Mouse (Mus musculus) kidney, postnatal 25 days (tissue): ENCODE measurements around the gene 1700019N19Rik.

Source experiments
- DNase-seq, 2 experiments: peaks; one replicate each; pipeline ENCODE4 v3.0.0; 2021; ENCODE audit warnings: mixed read lengths in 2 of 2

Gene 1700019N19Rik

DNA sequence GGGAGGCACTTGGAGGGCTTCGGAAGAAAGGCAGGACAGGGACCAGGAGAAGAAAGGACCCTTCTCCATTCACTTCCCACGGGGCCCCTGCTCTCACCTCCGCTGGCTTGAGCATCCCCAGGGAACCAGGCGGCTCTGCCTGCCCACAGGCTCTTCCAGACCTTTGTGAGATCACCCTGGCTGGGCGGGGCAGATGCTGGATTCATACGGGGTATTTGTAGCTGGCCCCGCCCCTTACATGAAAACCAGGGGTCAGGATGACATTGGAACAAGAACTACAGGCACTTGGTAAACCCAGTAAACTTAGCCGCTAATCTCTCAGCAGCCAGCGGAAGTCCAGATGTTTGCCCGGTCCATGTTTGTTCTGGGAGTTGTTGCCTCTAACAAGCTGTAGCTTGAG is at the start of gene 1700019N19Rik:
TSS of gene 1700019N19Rik (minus strand) at position 178 of the 400 bp plus-strand sequence.
- no peak for DNase-seq

DNA sequence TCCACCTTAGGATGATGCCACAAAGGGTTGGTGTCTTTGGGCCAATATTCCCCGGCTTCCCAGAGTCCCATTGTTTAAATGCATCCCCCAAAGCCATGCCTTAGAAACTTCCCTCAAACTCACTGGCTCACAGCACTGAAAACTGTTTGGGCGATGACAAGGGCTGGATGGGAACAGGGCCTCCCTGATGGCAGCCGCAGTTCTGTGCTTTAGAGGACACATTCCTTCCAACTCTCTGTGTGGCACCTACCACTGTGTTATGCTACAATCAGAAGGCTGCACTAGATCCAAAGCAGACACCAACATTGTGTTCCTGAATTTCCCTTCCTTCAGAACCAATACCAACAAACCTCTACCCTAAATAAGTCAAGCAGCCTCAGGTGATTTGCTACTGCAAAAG is 49.3 kb upstream of the 1700019N19Rik start:
- no peak for DNase-seq

DNA sequence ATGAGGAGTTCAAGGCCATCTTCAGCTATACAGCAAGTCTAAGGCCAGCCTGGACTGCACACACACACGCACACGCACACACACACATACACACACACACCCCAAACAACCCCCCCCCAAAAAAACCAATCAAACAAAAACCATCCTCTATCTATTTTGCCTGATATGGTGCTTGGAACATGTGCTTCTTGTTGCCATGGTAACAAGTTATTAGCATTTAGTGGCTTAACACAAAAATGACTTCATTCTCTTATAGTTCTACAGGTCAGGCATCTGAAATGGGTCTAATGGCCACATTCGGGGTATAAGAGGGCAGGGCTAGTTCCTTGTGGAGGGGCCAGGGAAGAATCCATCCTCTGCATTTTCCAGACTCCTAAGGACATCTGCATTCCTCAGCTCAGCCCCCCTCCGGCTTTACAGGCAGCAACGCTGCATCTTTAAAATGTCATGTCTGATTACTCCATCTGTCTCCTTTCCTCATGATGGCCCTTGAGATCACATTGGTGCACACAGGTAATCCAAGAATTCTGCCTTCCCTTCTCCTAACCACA is 46.5 kb upstream of the 1700019N19Rik start:
- no peak for DNase-seq

DNA sequence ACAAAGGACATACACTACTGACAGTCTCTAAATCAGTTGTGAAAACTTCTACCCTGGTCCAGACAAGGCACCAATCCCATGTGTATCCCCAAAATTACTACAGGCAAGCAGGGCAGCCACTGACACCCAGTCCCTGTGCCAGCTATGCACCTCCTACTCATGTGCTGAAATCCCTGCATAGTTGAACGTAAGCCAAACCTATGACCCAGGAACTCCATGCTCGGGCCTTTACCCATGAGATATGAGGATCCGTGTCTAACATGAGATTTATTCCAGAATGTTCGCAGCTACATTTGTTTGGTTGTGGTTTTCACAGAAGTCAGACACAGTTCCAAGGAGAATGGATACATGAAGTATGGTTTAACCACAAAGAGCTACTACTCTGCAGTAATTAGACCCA is 45.5 kb upstream of the 1700019N19Rik start:
- peak; percentile 41 to 63 for DNase-seq

DNA sequence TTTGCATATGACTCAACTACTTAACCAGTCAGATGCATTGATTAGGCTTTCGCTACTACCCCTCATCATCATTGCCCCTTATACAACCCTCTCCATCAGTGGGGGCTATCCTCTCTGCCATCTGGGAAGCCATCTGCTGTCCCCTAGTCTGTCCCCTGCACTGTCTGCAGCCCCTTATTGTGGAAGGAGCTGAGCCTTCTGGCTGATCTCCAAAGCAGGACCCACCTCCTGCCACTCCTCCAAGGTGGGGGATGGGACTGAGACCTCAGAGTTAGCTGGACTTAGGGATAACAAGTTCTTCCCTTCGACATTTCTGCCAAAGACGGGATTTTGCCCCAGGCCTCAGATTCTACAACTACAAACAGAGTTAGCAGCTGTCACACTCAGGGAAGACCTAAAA is 45.1 kb upstream of the 1700019N19Rik start:
- DNase-seq, result no peak

DNA sequence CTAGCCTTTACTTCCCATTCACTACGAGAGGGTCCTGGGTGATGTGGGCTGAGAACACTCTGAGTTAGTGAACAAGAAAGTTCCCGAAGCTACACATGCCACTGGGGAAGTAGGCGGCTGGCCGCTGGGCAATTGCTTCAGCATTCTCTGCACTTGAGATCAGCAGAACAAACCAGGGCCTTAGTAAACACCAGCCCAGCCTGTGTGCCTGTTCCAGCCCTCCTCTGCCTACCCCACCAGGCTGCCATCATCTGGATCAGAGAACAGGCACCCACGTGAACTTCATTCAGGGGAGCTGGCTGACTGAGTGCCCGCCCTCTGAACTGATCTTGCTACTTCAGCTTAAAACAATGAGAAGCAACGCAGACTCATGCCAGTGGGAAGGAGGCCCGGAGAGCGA is 44.4 kb upstream of the 1700019N19Rik start:
- peak; percentile 57 to 78 for DNase-seq

DNA sequence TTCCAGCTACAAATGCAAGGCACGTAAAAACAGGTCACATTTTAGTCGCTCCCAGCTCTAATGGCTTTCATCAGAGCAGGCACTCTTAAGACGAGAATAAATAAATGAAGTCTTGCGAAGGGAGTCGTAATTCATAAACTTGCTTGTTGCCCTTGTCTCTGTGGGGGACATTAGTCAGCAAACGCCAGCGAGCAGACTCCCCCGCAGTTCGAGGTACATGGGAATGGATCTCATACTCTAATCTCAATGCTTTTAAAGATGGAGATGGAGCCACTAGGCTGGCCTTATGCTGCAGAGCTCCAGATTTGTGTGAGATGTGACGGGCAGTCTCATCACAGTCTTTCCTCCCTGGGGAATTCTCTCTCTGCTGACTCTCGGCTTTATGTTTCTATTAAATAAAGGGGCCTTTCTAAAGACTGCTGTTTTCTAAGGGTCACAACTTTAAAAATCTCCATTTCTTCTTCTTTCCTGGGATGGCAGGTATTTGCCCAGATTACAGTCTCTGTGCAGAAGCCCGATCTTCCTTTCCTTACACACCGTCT is 39.4 kb upstream of the 1700019N19Rik start:
- DNase-seq, result no peak

DNA sequence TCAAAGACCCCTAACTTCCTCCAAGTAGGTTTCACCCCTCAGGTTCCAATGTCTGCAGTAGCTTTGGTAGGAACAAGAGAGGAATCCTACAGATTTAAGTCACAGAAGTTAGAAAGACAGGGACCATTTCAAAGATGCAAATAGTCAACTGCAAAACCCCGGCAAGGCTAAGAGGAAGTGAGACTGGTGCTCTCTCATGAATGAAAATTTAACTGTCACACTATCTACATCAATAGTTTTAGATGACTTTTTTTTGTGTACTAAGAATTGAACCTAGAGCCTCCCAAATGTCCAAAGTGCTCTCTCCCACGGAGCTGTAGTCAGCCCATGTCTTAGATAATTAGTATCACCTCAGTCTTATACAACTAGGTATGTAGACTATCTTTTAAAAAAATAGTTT is 38.7 kb upstream of the 1700019N19Rik start:
- DNase-seq, result no peak

DNA sequence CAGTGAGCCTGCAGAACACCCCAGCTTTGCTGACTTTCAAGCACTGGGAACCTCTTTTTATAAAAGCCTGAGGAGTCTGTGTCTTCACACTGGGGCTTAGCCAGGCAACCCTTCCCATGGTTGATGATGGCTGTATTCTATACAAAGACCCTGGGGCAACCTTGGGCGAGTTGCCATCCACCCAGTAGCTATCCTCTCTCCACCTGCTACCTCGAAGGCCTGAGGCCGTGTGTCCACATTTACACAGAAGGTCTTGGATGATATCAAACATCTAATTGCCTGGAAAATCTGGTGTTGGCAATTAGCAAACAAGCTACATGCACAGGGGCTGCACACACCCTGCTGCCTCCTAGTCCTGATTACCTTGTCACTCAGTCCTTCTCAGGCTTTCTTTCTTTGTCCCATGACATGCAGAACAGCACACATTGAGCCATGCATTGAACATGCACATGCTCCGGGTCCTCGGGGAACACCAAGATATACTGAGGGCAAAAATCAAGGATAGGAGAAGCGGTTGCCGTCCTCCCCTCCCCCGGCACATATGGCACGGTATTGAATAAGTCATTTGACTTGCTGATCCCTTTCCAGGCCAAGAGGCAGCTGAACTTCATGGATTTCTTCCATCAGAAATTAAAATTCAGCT is 37.1 kb upstream of the 1700019N19Rik start:
- no peak for DNase-seq

DNA sequence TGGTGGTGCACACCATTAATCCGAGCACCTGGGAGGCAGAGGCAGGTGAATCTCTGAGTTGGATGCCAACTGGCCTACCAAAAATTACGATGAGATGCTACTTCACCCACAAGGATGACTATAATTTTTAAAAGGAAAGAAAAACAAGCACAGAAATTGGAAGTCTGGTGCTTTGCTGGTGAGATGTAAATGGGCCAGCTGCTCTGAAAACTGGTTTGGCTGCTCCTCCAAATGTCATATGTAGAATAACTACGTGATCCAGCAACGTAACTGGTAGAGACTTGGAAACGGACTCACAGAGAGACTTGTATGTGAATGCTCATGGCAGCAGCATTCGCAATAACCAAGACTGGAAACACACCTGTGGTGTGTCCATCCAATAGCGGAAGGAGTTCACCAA is 35.9 kb upstream of the 1700019N19Rik start:
- no peak for DNase-seq

DNA sequence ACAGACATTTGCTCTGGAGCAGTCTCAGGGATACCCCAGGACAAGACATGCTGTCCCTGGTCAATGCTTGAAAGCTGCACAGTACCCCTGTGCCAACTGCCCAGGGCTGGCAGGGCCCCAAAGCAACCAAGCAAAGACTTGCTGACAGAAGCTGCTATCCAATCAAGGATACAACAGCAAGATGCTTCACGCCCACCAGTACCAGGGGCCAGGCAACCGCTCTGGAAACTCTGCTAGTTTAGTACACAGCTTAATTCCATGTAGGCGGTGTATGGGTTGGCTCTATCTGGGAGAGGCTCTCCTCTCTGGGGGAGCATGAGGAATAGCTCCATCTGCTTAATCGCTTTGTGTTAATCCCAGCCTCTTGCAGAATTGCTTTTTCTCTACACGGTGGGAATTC is 35.3 kb upstream of the 1700019N19Rik start:
- peak; percentile 72 to 86 for DNase-seq

DNA sequence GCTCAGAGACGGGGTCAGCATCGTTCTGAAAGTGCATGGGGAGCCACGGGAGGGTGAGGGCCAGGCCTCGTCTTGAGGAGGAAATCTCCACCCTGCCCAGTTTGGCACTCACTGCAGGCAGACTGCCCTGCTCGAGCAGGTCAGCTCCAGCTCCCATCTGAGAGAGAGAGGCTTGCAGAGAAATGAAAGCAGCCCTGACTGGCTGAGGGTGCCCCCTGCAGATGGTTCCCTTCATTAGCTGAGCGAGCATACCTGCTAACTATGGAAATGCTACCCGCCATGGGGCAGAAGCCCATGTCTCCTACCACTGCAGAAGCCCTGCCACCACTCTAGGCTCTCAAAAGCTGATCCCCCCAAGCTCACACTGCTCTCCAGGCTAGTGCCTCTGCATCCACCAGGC is 33.4 kb upstream of the 1700019N19Rik start:
- peak in 1 of 2 experiments; percentile 44 for DNase-seq

DNA sequence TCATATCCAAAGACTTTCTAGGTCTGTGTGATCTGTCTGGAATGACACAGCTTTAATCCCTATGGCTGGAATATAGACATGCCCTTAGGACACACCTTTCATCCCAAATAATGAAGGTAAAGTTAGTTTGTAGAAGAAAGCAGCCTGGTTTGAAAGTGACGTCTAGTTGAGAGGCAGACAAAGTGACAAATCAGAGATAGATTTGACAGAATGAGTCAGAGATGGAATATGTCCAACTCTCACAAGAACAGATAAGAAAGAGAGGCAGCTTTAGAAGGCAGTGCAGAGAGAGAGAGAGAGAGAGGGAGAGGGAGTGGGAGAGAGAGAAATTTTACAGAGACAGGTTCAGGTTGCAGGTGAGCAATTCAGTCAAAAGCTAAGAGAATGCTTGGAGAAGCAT is 30.1 kb upstream of the 1700019N19Rik start:
- no peak for DNase-seq

DNA sequence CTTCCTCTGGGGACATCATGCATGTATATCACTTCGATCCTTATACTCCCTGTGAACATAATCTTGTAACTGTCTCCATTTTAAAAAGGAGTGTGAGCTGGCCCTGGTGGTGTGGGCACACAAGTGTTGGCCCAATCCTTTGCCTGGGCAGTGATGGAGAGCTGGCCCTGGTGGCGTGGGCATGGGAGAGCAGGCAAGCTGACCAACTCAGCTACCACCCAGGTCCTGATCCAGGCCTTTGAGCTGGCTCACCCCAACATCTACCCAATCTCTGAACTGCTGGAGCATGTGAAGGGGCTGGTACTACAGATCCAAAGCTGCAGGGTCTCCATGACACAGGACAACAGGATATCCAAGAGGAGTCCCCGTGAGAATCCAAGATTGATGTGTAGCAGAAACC is 29.0 kb upstream of the 1700019N19Rik start:
- DNase-seq, result no peak

DNA sequence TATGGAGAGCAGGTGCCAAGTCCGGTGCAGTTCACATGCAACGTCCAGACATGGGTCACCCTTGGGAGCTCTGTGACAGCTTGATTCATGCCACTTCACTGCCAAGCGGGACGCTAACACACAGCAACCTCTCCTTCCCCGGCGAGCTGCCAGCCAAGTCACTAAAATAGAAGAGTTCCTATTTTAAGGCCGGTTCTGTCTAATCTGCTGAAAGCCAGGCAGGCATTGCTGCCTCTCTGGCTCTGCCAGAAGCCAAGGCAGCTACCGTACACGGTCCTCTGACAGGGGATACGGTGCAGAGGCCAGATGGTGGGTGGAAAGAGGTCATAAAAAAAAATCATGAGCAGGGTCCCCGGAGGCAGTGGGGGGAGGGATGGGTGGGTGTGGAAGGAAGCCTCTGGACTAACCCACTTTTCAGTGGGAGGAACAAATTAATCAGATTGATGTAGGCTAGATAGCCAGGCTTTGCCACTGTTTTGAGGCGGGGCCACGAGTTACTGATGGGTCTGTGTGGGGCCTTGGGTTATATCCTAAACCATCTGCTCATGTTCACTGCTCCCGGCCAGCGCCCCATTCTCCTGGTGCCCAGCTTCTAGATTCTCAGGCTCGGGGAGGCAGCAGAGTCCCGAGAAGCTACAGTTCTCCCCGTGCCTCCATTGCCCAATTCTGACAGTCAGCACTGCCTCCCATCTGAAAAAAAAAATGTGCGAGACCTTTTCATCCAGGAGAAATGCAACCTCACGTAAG is 28.4 kb upstream of the 1700019N19Rik start:
- DNase-seq, result peak; percentile 73 to 85

DNA sequence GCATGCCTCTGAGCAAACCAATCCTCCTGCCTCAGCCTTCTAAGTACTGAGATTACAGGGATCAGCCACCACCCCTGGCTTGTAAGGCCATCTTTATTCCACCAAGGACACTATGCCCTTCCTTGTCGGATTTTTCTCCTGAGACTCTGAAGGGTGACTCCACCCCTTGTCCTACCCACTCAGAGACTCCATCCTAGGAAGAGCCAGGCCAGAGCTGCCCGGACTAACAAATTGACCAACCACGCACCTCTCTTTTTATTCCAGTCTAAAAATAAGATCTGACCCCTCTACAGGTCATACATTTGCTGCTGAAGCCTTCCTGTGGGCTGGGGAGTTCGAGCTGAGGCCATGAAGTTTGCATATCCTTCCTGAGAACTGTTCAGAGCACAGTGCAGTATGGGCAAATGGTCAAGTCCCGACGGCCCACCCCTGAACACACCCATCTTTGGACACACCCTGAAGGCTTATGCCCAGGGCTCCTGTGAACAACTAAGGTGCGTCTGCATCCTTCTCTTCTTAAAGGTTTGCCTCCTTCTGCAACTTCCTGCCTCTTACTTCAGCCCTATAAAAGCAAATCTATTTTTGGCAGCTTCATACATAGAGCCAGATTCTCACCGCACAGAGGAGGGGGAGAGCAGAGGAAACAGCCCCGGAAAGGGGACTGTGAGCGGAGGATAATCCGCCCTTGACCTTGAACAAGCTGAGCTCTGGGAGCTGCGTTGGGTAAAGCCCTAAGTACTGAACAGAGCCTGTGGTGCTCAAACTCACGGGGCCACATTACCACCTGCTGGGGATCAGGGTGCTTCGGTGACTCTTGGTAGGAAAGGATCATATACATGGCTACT is 24.5 kb upstream of the 1700019N19Rik start:
- DNase-seq, result peak; percentile 26 to 55

DNA sequence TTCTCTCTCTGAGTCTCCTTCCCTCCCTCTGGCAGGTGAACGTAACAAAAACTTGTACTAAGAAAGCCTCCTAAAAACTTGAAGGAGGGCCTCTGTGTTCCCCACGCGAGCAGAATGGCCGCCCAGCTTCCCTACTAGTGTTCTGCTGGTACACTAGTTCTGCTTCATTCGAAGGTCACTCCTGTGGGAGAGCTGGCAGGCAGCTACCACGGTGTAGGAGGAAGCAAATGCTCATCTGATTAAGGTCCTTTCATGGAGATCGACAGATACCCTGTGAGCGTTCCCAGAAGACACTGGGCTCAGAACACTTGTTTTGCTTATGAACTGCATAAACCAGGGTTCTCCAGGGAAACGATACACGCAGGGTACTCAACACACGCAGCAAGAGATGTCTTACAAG is 23.1 kb upstream of the 1700019N19Rik start:
- DNase-seq, result no peak

DNA sequence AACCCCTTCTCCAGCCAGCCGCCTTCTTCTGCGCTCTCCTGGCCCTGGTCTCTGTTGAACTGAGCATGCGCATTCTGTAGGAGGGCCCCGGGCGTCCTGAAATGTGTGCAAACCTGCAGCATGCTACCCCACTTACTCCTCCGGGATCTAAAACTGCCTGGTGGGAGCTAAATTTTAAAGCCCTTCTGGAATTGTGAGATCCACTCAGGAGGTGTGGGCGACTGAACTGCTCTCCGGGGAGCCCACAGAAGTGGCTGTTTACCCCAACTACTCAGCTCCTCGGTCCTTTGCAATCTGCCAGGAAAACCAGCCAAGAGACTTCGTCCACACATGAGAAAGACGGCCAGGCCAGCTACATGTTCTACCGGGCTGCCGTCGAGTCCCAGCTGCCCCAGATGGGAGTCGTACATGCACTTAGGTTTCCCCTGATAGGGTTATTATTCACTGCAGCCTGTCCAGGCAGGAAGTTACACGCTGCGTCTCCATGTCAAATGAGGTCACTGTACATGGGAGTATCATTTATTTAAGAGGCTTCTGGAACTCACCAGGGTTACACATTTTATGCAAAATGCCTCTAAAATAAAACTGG is 22.3 kb upstream of the 1700019N19Rik start:
- DNase-seq, result peak; percentile 31 to 61

DNA sequence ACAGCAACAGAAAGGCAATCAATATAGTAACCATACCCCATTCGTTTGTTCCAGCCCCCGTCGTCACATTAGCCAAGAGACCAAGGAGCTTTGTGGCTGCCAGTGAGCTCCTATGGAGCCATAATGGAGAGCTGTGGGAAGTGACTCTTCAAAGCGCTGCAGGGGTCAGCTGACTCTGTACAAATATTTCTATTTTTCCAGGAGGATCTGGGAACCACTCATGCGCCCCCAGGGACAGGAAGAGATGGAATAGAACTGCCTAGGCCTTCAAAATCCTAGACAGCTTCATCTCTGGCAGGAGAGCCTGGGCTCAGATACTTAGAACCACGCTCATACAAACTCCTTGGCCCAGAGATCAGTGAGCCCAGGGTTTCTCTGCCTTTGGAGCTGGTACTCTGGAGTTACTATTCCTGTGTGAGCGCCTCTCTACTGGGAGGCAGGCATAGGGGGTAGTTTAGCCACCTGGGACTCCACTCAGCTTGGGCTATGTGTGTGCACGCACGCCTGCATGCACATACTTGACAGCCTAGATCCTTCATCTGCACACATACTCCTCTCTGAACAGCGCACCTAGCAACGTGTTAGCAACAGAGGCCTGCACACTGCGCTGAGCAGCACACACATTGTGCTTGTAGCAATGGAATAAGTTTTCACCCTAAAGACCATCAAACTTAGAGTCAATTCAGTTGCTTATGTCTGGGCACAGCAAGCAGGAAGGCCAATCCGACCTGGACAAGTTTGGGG is 21.1 kb upstream of the 1700019N19Rik start:
- no peak for DNase-seq

DNA sequence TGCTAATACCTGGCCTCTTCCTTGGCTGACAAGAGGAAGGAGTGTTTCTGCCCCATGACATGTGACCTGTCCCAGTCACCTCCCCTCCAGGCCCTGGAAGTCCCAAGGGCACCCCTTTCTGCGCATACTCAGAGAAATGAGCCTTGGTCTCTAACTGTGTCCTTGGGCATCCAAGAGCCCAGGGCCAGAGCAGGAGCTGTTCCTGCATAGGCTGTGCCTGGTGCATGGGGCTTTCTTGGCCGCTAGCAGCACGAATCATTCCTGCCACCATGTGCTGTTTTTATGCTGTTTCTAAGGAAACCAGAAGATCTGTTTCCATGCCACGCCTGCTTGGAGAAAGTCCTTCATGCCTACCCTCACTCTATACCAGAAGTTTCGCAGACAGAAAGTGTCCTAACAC is 16.3 kb upstream of the 1700019N19Rik start:
- DNase-seq, result no peak

DNA sequence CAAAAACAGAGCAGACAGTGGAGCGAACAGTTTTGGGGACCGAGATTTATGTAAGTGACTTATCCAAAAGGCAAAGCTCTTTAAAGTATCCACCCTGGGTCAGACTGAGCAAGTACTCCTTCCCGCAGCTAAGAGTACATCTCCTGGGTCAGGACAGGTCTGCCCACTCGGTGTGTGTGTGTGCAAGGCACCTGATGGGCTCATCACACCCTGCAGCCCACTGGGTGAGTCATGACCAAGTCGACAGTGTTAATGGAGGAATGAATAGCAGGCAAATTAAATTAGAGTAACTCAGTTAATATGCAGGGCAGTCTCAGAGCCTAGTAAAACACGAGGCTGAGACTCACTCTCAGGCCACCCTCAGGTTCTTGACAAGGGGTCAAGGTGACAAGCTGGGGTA is 14.6 kb upstream of the 1700019N19Rik start:
- no peak for DNase-seq

DNA sequence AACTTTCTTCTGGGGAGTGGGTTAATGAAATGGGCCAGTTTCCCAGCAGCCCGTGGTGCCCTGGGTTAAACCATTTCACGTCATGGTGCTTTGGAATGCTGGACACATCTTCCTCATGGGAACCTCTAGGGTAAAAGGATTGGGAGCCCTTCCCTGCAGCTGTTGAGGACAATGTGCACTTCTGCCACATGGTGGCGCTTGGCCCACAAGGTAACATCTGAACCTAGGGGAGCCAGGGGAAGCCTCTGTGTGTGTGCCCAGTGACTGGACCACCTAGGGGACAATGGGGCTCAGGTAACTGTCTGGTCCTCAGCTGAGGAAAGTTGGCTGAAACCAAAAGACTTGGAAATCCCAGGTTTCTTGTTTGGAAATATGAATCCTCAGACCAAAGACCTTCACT is 12.1 kb upstream of the 1700019N19Rik start:
- DNase-seq, result peak; percentile 75 to 86
